Mouse (Mus musculus) ES-Bruce4 (cell line): ENCODE measurements at regions not wholly inside any gene's neighbourhood (a gene's known extent, or its start where the extent isn't known, plus 50 kb on each side); places are given as distances from the start of the nearest gene placed in this dataset.

Source experiments
- H3K27ac ChIP-seq: 2 replicates; pipeline ENCODE4 v1.5.1; 2012; ENCODE audit warnings: low read length, inconsistent platforms; ENCODE audit not compliant: insufficient read depth
- H3K27me3 ChIP-seq: 2 replicates; pipeline ENCODE4 v1.6.1; 2012; ENCODE audit warnings: mild to moderate bottlenecking, low read length, inconsistent platforms; ENCODE audit not compliant: control insufficient read depth, poor library complexity, insufficient read depth, severe bottlenecking
- H3K36me3 ChIP-seq: 2 replicates; pipeline ENCODE4 v1.6.1; 2012; ENCODE audit warnings: inconsistent platforms, mild to moderate bottlenecking, low read length, moderate library complexity; ENCODE audit not compliant: control insufficient read depth, poor library complexity, insufficient read depth, severe bottlenecking
- H3K4me1 ChIP-seq: one replicate; pipeline ENCODE4 v1.8.1; 2011; ENCODE audit warnings: low read length; ENCODE audit not compliant: control insufficient read depth, insufficient read depth
- H3K4me3 ChIP-seq: 2 replicates; pipeline ENCODE4 v1.5.1; 2011; ENCODE audit warnings: low read depth, mild to moderate bottlenecking, low read length
- H3K9ac ChIP-seq: 2 replicates; pipeline ENCODE4 v1.6.1; 2012; ENCODE audit warnings: low read depth, mild to moderate bottlenecking, inconsistent platforms; ENCODE audit not compliant: poor library complexity, severe bottlenecking
- H3K9me3 ChIP-seq: replicated peaks from 2 replicates; pipeline ENCODE4 v1.6.1; 2012; ENCODE audit warnings: mild to moderate bottlenecking, low read length, inconsistent platforms; ENCODE audit not compliant: control insufficient read depth, poor library complexity, insufficient read depth, severe bottlenecking
- CTCF ChIP-seq: IDR thresholded peaks from one replicate; pipeline ENCODE4 v1.8.1; 2011; ENCODE audit warnings: low read depth, low read length
- EP300 ChIP-seq: IDR thresholded peaks from 2 replicates; pipeline ENCODE4 v1.6.1; 2011; ENCODE audit warnings: low read depth, low read length; ENCODE audit not compliant: insufficient read depth
- POLR2A ChIP-seq: IDR thresholded peaks from one replicate; pipeline ENCODE4 v1.8.1; 2011; ENCODE audit warnings: low read length; ENCODE audit not compliant: insufficient read depth

DNA sequence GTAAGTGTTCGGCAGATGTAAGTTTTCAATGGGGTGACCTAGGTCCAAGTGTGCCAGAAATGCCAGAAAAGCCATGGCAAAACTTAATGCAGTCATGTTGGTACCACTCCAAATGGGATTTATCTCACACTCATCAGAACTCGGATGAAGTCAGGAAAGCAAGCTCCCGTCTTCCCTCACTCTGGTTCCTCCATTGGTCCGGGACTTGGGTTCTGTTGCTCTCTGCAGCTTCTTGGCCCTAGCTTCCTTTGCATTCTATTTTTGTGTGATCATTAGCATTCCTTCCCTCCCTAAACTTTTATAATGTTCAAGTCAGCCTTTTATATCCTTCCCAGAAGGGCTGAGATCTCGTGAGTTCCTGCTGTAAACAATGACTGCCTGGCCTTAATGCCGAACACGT, 85.9 kb upstream of the Twist2 start:
- TF ChIP-seq POLR2A, result no peak
- TF ChIP-seq CTCF, result no peak
- no peak for TF ChIP-seq EP300
- H3K27ac ChIP-seq, result no peak overlapping the region
- no peaks in the 10 kb centered on the region for H3K4me1 ChIP-seq
- no peak overlapping the region for H3K9ac ChIP-seq
- no peaks in the 10 kb centered on the region for H3K9me3 ChIP-seq
- no peaks in the 10 kb centered on the region for H3K36me3 ChIP-seq
- no peaks in the 10 kb centered on the region for H3K27me3 ChIP-seq
- no peak overlapping the region for H3K4me3 ChIP-seq

GRCm38 (mm10) chr1:91715791-91716190, 85.5 kb upstream of the Twist2 start:
- H3K27ac ChIP-seq, result no peak overlapping the region
- no peaks in the 10 kb centered on the region for H3K36me3 ChIP-seq
- H3K4me3 ChIP-seq, result no peak overlapping the region
- no peak for TF ChIP-seq CTCF
- no peak for TF ChIP-seq EP300
- TF ChIP-seq POLR2A, result no peak
- no peaks in the 10 kb centered on the region for H3K9me3 ChIP-seq
- no peaks in the 10 kb centered on the region for H3K27me3 ChIP-seq
- no peaks in the 10 kb centered on the region for H3K4me1 ChIP-seq
- no peak overlapping the region for H3K9ac ChIP-seq

DNA sequence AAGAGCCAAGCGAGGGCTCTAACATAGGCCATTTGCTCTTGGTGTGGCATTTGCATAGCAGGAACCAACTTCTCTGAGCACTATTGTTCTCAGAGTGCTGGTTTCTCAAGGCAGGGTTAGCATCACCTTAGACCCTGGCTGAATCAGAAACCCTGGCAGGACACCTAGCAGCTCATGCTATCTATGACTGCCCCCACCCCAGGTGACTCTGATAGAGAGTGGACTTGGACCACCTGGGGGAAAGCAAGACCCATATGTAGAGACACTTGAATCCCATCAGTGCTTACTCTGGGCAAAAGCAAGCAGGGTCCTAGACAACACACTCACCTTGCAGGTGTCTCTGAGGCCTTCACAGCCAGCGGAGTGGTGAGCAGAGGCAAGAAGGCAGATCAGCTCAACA, 84.4 kb upstream of the Twist2 start:
- no peaks in the 10 kb centered on the region for H3K36me3 ChIP-seq
- H3K4me3 ChIP-seq, result no peak overlapping the region
- H3K4me1 ChIP-seq, result no peaks in the 10 kb centered on the region
- H3K9ac ChIP-seq, result no peak overlapping the region
- H3K9me3 ChIP-seq, result no peaks in the 10 kb centered on the region
- H3K27me3 ChIP-seq, result no peaks in the 10 kb centered on the region
- TF ChIP-seq CTCF (no peak), POLR2A (no peak), EP300 (no peak)
- H3K27ac ChIP-seq, result no peak overlapping the region

DNA sequence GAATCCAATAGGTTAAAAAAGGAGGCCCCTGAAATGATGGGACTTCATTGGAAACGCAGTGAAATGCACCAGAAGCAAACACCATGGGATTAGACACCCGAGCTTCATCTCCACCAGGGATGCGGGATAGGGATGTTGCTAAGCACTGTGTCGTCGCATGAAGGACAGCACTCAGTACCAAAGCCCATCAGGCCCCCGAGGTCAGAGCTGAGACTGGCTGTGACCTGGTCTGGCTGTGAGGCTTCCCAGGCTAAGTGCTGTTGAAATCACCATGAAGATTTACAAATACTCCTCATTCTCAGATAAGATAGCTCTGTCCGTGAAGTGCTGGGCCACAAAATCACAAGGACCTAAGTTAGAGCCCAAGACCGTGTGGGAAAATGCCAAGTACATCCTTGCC, 83.3 kb upstream of the Twist2 start:
- no peaks in the 10 kb centered on the region for H3K9me3 ChIP-seq
- no peak overlapping the region for H3K27ac ChIP-seq
- no peak overlapping the region for H3K9ac ChIP-seq
- no peaks in the 10 kb centered on the region for H3K4me1 ChIP-seq
- H3K36me3 ChIP-seq, result no peaks in the 10 kb centered on the region
- TF ChIP-seq CTCF (no peak), POLR2A (no peak), EP300 (no peak)
- no peaks in the 10 kb centered on the region for H3K27me3 ChIP-seq
- no peak overlapping the region for H3K4me3 ChIP-seq

GRCm38 (mm10) chr1:91729246-91729645, 72.0 kb upstream of the Twist2 start:
- TF ChIP-seq EP300 (no peak), POLR2A (no peak)
- no peak overlapping the region for H3K9ac ChIP-seq
- H3K4me3 ChIP-seq, result no peak overlapping the region
- H3K27ac ChIP-seq, result no peak overlapping the region
- no peaks in the 10 kb centered on the region for H3K36me3 ChIP-seq
- H3K27me3 ChIP-seq, result no peaks in the 10 kb centered on the region
- H3K4me1 ChIP-seq, result no peaks in the 10 kb centered on the region
- H3K9me3 ChIP-seq, result no peaks in the 10 kb centered on the region

DNA sequence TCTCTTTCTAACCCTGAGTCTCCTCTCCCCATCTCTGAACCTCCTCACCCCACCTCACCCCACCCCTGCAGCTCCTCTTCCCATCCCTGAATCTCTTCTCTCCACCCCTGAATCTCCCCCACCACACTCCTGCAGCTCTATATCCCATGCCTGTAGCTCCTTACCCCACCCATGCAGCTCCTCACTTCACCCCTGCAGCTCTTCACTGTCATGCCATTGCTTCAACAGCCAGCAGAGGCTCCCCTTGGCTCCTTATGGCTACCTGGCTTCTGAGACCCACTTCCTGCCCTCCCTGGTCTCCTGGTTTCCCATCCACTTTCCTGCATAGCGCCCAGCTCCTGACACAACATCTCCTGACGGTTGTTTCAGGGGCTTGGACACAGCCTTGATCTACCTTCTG, 71.0 kb upstream of the Twist2 start:
- Histone ChIP-seq H3K9ac (no peak overlapping the region), H3K27ac (no peak overlapping the region), H3K36me3 (no peaks in the 10 kb centered on the region), H3K4me1 (no peaks in the 10 kb centered on the region), H3K4me3 (no peak overlapping the region), H3K27me3 (no peaks in the 10 kb centered on the region), H3K9me3 (no peaks in the 10 kb centered on the region)
- TF ChIP-seq CTCF (no peak), POLR2A (no peak), EP300 (no peak)
